Mouse (Mus musculus) stomach, postnatal 0 days (tissue): ENCODE results near the gene Arl8a.

Experiments
- CTCF ChIP-seq: IDR thresholded peaks from 2 replicates; pipeline ENCODE4 v1.5.1; 2016; ENCODE audit warnings: antibody characterized with exemption, low read depth, mild to moderate bottlenecking, moderate library complexity
- EP300 ChIP-seq: optimal IDR thresholded peaks from 2 replicates; pipeline ENCODE3; 2016; ENCODE audit warnings: antibody characterized with exemption

- TF ChIP-seq EP300 (no peak), CTCF (no peak)
Measured at GRCm38 (mm10) chr1:135135111-135135787, 11.4 kb upstream of the Arl8a start.
